Mouse (Mus musculus): ENCODE data around the gene Krtap4-1. TPM values are rescaled to one million over a fixed set of nuclear protein-coding genes. Genes with fewer than 3 reads are reported as not detected.

Gene Krtap4-1
- polyA plus RNA-seq, 1 experiment from 2014 or later: not detected

Other genes starting within 250 kb of the Krtap4-1 start
- 33.7 and 39.7 TPM in 2 replicates for gene Krt10, start 238.9 kb downstream of the Krtap4-1 start, polyA plus RNA-seq (2014; fragmentation: Nextera tagmentation; extraction: Ambion mirVana)
- gene Krt12, start 206.0 kb downstream of the Krtap4-1 start, polyA plus RNA-seq (2014; fragmentation: Nextera tagmentation; extraction: Ambion mirVana): not detected in 2 replicates
- 0.13 TPM in 2 replicates for gene Krt20, start 190.1 kb downstream of the Krtap4-1 start, polyA plus RNA-seq (2014; fragmentation: Nextera tagmentation; extraction: Ambion mirVana)
- gene Krt23, start 135.1 kb downstream of the Krtap4-1 start, polyA plus RNA-seq (2014; fragmentation: Nextera tagmentation; extraction: Ambion mirVana): 0.22 TPM in 1 of 2 replicates, not detected in the other
- gene Krt39, start 106.9 kb downstream of the Krtap4-1 start, polyA plus RNA-seq (2014; fragmentation: Nextera tagmentation; extraction: Ambion mirVana): not detected in 2 replicates
- not detected in 2 replicates for gene Krt40, start 85.1 kb downstream of the Krtap4-1 start, polyA plus RNA-seq (2014; fragmentation: Nextera tagmentation; extraction: Ambion mirVana)
- gene Krtap3-3, start 77.4 kb downstream of the Krtap4-1 start, polyA plus RNA-seq (2014; fragmentation: Nextera tagmentation; extraction: Ambion mirVana): not detected in 2 replicates
- gene Krtap3-2, start 71.4 kb downstream of the Krtap4-1 start, polyA plus RNA-seq (2014; fragmentation: Nextera tagmentation; extraction: Ambion mirVana): not detected in 2 replicates
- not detected in 2 replicates for gene Gm11939, start 68.8 kb downstream of the Krtap4-1 start, polyA plus RNA-seq (2014; fragmentation: Nextera tagmentation; extraction: Ambion mirVana)
- gene Krtap3-1, start 61.6 kb downstream of the Krtap4-1 start, polyA plus RNA-seq (2014; fragmentation: Nextera tagmentation; extraction: Ambion mirVana): not detected in 2 replicates
- gene Krtap1-5, start 47.2 kb downstream of the Krtap4-1 start, polyA plus RNA-seq (2014; fragmentation: Nextera tagmentation; extraction: Ambion mirVana): not detected in 2 replicates
- gene Krtap1-4, start 44.6 kb downstream of the Krtap4-1 start, polyA plus RNA-seq (2014; fragmentation: Nextera tagmentation; extraction: Ambion mirVana): not detected in 2 replicates
- gene Krtap1-3, start 36.9 kb downstream of the Krtap4-1 start, polyA plus RNA-seq (2014; fragmentation: Nextera tagmentation; extraction: Ambion mirVana): not detected in 2 replicates
- not detected in 2 replicates for gene Krtap9-3, start 30.1 kb downstream of the Krtap4-1 start, polyA plus RNA-seq (2014; fragmentation: Nextera tagmentation; extraction: Ambion mirVana)
- not detected in 2 replicates for gene Gm11938, start 24.9 kb downstream of the Krtap4-1 start, polyA plus RNA-seq (2014; fragmentation: Nextera tagmentation; extraction: Ambion mirVana)
- gene Gm11937, start 18.0 kb downstream of the Krtap4-1 start, polyA plus RNA-seq (2014; fragmentation: Nextera tagmentation; extraction: Ambion mirVana): not detected in 2 replicates
- not detected in 2 replicates for gene Krtap2-4, start 13.4 kb downstream of the Krtap4-1 start, polyA plus RNA-seq (2014; fragmentation: Nextera tagmentation; extraction: Ambion mirVana)
- not detected in 2 replicates for gene Gm11562, start 7.8 kb downstream of the Krtap4-1 start, polyA plus RNA-seq (2014; fragmentation: Nextera tagmentation; extraction: Ambion mirVana)
- not detected in 2 replicates for gene Krtap4-2, start 6.8 kb upstream of the Krtap4-1 start, polyA plus RNA-seq (2014; fragmentation: Nextera tagmentation; extraction: Ambion mirVana)
- gene Krtap4-7, start 15.9 kb upstream of the Krtap4-1 start, polyA plus RNA-seq (2014; fragmentation: Nextera tagmentation; extraction: Ambion mirVana): not detected in 2 replicates
- not detected in 2 replicates for gene Gm11555, start 22.0 kb upstream of the Krtap4-1 start, polyA plus RNA-seq (2014; fragmentation: Nextera tagmentation; extraction: Ambion mirVana)
- not detected in 2 replicates for gene Gm11563, start 30.7 kb upstream of the Krtap4-1 start, polyA plus RNA-seq (2014; fragmentation: Nextera tagmentation; extraction: Ambion mirVana)
- not detected in 2 replicates for gene Krtap4-6, start 37.7 kb upstream of the Krtap4-1 start, polyA plus RNA-seq (2014; fragmentation: Nextera tagmentation; extraction: Ambion mirVana)
- gene Gm14190, start 62.5 kb upstream of the Krtap4-1 start, polyA plus RNA-seq (2014; fragmentation: Nextera tagmentation; extraction: Ambion mirVana): not detected in 2 replicates
- gene Gm14180, start 106.1 kb upstream of the Krtap4-1 start, polyA plus RNA-seq (2014; fragmentation: Nextera tagmentation; extraction: Ambion mirVana): not detected in 2 replicates
- gene Gm11595, start 144.7 kb upstream of the Krtap4-1 start, polyA plus RNA-seq (2014; fragmentation: Nextera tagmentation; extraction: Ambion mirVana): not detected in 2 replicates
- not detected in 2 replicates for gene Krtap4-8, start 152.5 kb upstream of the Krtap4-1 start, polyA plus RNA-seq (2014; fragmentation: Nextera tagmentation; extraction: Ambion mirVana)
- gene Krtap4-9, start 157.0 kb upstream of the Krtap4-1 start, polyA plus RNA-seq (2014; fragmentation: Nextera tagmentation; extraction: Ambion mirVana): not detected in 2 replicates
- not detected in 2 replicates for gene Gm11596, start 165.2 kb upstream of the Krtap4-1 start, polyA plus RNA-seq (2014; fragmentation: Nextera tagmentation; extraction: Ambion mirVana)
- not detected in 2 replicates for gene Gm11569, start 170.7 kb upstream of the Krtap4-1 start, polyA plus RNA-seq (2014; fragmentation: Nextera tagmentation; extraction: Ambion mirVana)
- gene Gm11554, start 176.2 kb upstream of the Krtap4-1 start, polyA plus RNA-seq (2014; fragmentation: Nextera tagmentation; extraction: Ambion mirVana): not detected in 2 replicates
- not detected in 2 replicates for gene Krtap4-13, start 181.7 kb upstream of the Krtap4-1 start, polyA plus RNA-seq (2014; fragmentation: Nextera tagmentation; extraction: Ambion mirVana)
- gene Gm11564, start 187.4 kb upstream of the Krtap4-1 start, polyA plus RNA-seq (2014; fragmentation: Nextera tagmentation; extraction: Ambion mirVana): not detected in 2 replicates
- not detected in 2 replicates for gene 2300003K06Rik, start 209.8 kb upstream of the Krtap4-1 start, polyA plus RNA-seq (2014; fragmentation: Nextera tagmentation; extraction: Ambion mirVana)
- gene Krtap4-16, start 223.4 kb upstream of the Krtap4-1 start, polyA plus RNA-seq (2014; fragmentation: Nextera tagmentation; extraction: Ambion mirVana): not detected in 2 replicates
- gene Gm11568, start 229.7 kb upstream of the Krtap4-1 start, polyA plus RNA-seq (2014; fragmentation: Nextera tagmentation; extraction: Ambion mirVana): not detected in 2 replicates
- not detected in 2 replicates for gene Gm11559, start 236.2 kb upstream of the Krtap4-1 start, polyA plus RNA-seq (2014; fragmentation: Nextera tagmentation; extraction: Ambion mirVana)
- not detected in 2 replicates for gene Krtap9-1, start 245.2 kb upstream of the Krtap4-1 start, polyA plus RNA-seq (2014; fragmentation: Nextera tagmentation; extraction: Ambion mirVana)

Data from neural tube, embryonic 14.5 days (tissue).